In genomic region chr6:124549023-124549550, GRCm38 (mm10) we compare ENCODE assay signal across 32 mouse cellular contexts. TPM values are rescaled to one million over a fixed set of nuclear protein-coding genes. Genes with fewer than 3 reads are reported as not detected.
A peak's percentile ranks its signal among the peaks of the same experiment; 100 is the strongest.
DNase-seq lines count a peak whose midpoint lies in the region; ATAC-seq and TF ChIP-seq lines count a peak whose summit lies in the region.
"Had no signal": no experiment of that assay in that cellular context is flagged by ENCODE, and none has a peak within 500 bp of the region (broad histone marks: within the 10 kb centered on the region; RNA-seq: fewer than 3 reads in every experiment).

No protein-coding gene starts in this region.

- H3K4me2 ChIP-seq in intestine, embryonic 14.5 days (ENCODE audit: low read length): no peak overlapping the region
- no peak overlapping the region for H3K4me2 ChIP-seq in intestine, postnatal 0 days (replicated peaks; ENCODE audit: low read depth)
- H3K4me2 ChIP-seq in hindbrain, embryonic 13.5 days: no peak overlapping the region
- H3K4me2 ChIP-seq: embryonic facial prominence, embryonic 12.5 days; embryonic facial prominence, embryonic 15.5 days; forebrain, embryonic 13.5 days; heart, embryonic 11.5 days; hindbrain, embryonic 14.5 days had no signal

- H3K9ac ChIP-seq in intestine, embryonic 14.5 days (ENCODE audit: low read length): no peak overlapping the region
- no peak overlapping the region for H3K9ac ChIP-seq in intestine, postnatal 0 days (ENCODE audit: low read depth, low read length)
- H3K9ac ChIP-seq in hindbrain, embryonic 13.5 days: no peak overlapping the region
- H3K9ac ChIP-seq: embryonic facial prominence, embryonic 12.5 days; embryonic facial prominence, embryonic 15.5 days; forebrain, embryonic 13.5 days; hindbrain, embryonic 14.5 days had no signal

- H3K9me3 ChIP-seq in intestine, embryonic 14.5 days (ENCODE audit: control insufficient read depth, low read length): peaks cover 5% of the 10 kb centered on the region; the same call in 1 of the 2 replicates
- peaks cover 5% of the 10 kb centered on the region; the same call in 1 of the 2 replicates for H3K9me3 ChIP-seq in intestine, postnatal 0 days (ENCODE audit: control insufficient read depth)
- peaks cover 20% of the 10 kb centered on the region for H3K9me3 ChIP-seq in hindbrain, embryonic 13.5 days
- H3K9me3 ChIP-seq: embryonic facial prominence, embryonic 15.5 days had no signal

- WGBS in intestine, embryonic 14.5 days: 87% methylated on average over 3 of the region's 3 CpGs
- 60% methylated on average over 3 of the region's 3 CpGs for WGBS in intestine, postnatal 0 days
- WGBS in hindbrain, embryonic 13.5 days: 91% methylated on average over 3 of the region's 3 CpGs

- H3K27ac ChIP-seq in intestine, embryonic 14.5 days (ENCODE audit: low read depth): no peak overlapping the region
- H3K27ac ChIP-seq in intestine, postnatal 0 days (ENCODE audit: low read depth, low read length): no peak overlapping the region
- no peak overlapping the region for H3K27ac ChIP-seq in hindbrain, embryonic 13.5 days
- H3K27ac ChIP-seq: embryonic facial prominence, embryonic 12.5 days; embryonic facial prominence, embryonic 15.5 days; forebrain, embryonic 10.5 days; forebrain, embryonic 13.5 days; hindbrain, embryonic 10.5 days; hindbrain, embryonic 14.5 days; hindbrain, postnatal 0 days had no signal

- no peaks in the 10 kb centered on the region for H3K36me3 ChIP-seq in intestine, embryonic 14.5 days (ENCODE audit: control insufficient read depth, insufficient read depth, low read length)
- no peaks in the 10 kb centered on the region for H3K36me3 ChIP-seq in intestine, postnatal 0 days (ENCODE audit: control insufficient read depth, insufficient read depth)
- no peaks in the 10 kb centered on the region for H3K36me3 ChIP-seq in hindbrain, embryonic 13.5 days
- H3K36me3 ChIP-seq: embryonic facial prominence, embryonic 12.5 days; embryonic facial prominence, embryonic 15.5 days; forebrain, embryonic 10.5 days; G1E; hindbrain, embryonic 10.5 days had no signal

- TF ChIP-seq CTCF in intestine, postnatal 0 days (IDR thresholded peaks at IDR 0.05; ENCODE audit: low read depth): no peak

- no peak overlapping the region for H3K4me3 ChIP-seq in intestine, embryonic 14.5 days (ENCODE audit: low read depth, low read length)
- H3K4me3 ChIP-seq in intestine, postnatal 0 days (ENCODE audit: low read depth, low read length): no peak overlapping the region
- H3K4me3 ChIP-seq in hindbrain, embryonic 13.5 days: no peak overlapping the region
- H3K4me3 ChIP-seq: embryonic facial prominence, embryonic 12.5 days; embryonic facial prominence, embryonic 15.5 days; erythroblast, embryonic 14.5 days; forebrain, embryonic 10.5 days; forebrain, embryonic 13.5 days; hindbrain, embryonic 10.5 days had no signal

- 0 out of 2 replicates have a peak, but pooled peaks have one; percentile 70 for ATAC-seq in erythroblast, adult 5-6 weeks (replicated peaks; ENCODE audit: low FRiP score, poor library complexity, severe bottlenecking)
- peak; percentile 64 for ATAC-seq in intestine, embryonic 14.5 days (replicated peaks; ENCODE audit: low FRiP score, low TSS enrichment, low read depth)
- ATAC-seq in intestine, postnatal 0 days: peak; percentile 90
- ATAC-seq in megakaryocyte-erythroid progenitor cell, adult 5-6 weeks (replicated peaks; ENCODE audit: low FRiP score, low TSS enrichment, poor library complexity, severe bottlenecking): 0 out of 2 replicates have a peak, but pooled peaks have one; percentile 57
- ATAC-seq in hindbrain, embryonic 13.5 days (ENCODE audit: low FRiP score): no peak
- ATAC-seq: forebrain, embryonic 13.5 days; forebrain, embryonic 16.5 days; hindbrain, postnatal 0 days; Patski had no signal

- no peaks in the 10 kb centered on the region for H3K4me1 ChIP-seq in intestine, embryonic 14.5 days (replicated peaks; ENCODE audit: control insufficient read depth, insufficient read depth, low read length)
- no peaks in the 10 kb centered on the region for H3K4me1 ChIP-seq in intestine, postnatal 0 days (replicated peaks; ENCODE audit: control insufficient read depth, insufficient read depth, low read length)
- no peaks in the 10 kb centered on the region for H3K4me1 ChIP-seq in hindbrain, embryonic 13.5 days (replicated peaks)
- H3K4me1 ChIP-seq: embryonic facial prominence, embryonic 12.5 days; embryonic facial prominence, embryonic 15.5 days; forebrain, embryonic 10.5 days; forebrain, embryonic 13.5 days; hindbrain, embryonic 10.5 days had no signal

- no peaks in the 10 kb centered on the region for H3K27me3 ChIP-seq in intestine, embryonic 14.5 days (replicated peaks; ENCODE audit: control insufficient read depth, insufficient read depth, low read length)
- H3K27me3 ChIP-seq in intestine, postnatal 0 days (replicated peaks; ENCODE audit: control insufficient read depth, insufficient read depth, low read length): no peaks in the 10 kb centered on the region
- H3K27me3 ChIP-seq in hindbrain, embryonic 13.5 days: no peaks in the 10 kb centered on the region
- H3K27me3 ChIP-seq: CH12.LX; embryonic facial prominence, embryonic 12.5 days; embryonic facial prominence, embryonic 15.5 days; forebrain, embryonic 13.5 days had no signal

- no peak for DNase-seq in intestine, embryonic 14.5 days (ENCODE audit: low spot score)
- DNase-seq in testis, postnatal 10 days (ENCODE audit: low spot score): no peak
- DNase-seq in right cerebral cortex, postnatal 14 days: no peak
- DNase-seq: adrenal gland, postnatal 14 days; B cell, adult 2 months; cerebellum, adult 11 months; cerebellum, adult 2 months; cerebellum, adult 9-11 months; cerebellum, postnatal 25 days; gastrocnemius, postnatal 10 days; gastrocnemius, postnatal 36 days had no signal

RNA-seq across cellular contexts. Expression of gene C1s1, which starts 6.9 kb away (rescaled TPM):
- not detected in 2 replicates for total RNA-seq in erythroblast, adult 5-6 weeks (2015; ENCODE audit: low replicate concordance)
- 0.77 TPM in 1 of 2 replicates, not detected in the other for total RNA-seq in erythroblast, adult 5-6 weeks (2017; ENCODE audit: low replicate concordance)
- 1.3 and 1.6 TPM in 2 replicates for polyA plus RNA-seq in intestine, embryonic 14.5 days (2014; fragmentation: Nextera tagmentation; extraction: Ambion mirVana)
- polyA plus RNA-seq in intestine, postnatal 0 days (2015; fragmentation: Nextera tagmentation; extraction: Ambion mirVana): 9.1 and 10.4 TPM in 2 replicates
- total RNA-seq in megakaryocyte-erythroid progenitor cell, adult 5-6 weeks (2014; fragmentation: Nextera tagmentation): not detected in 2 replicates
- total RNA-seq in megakaryocyte-erythroid progenitor cell, adult 5-6 weeks (2017): not detected in 2 replicates
- 0.52 and 1.1 TPM in 2 replicates for polyA plus RNA-seq in hindbrain, embryonic 13.5 days (2015; fragmentation: Nextera tagmentation; extraction: Ambion mirVana)
- total RNA-seq: common myeloid progenitor, adult 5-6 weeks; granulocyte monocyte progenitor cell, adult 5-6 weeks had no signal
- polyA plus RNA-seq: erythroblast, embryonic 14.5 days; G1E had no signal

RNA-seq across cellular contexts. Expression of gene C1rb, which starts 21.0 kb away (rescaled TPM):
- 0.96 TPM in 1 of 2 replicates, not detected in the other for total RNA-seq in erythroblast, adult 5-6 weeks (2015; ENCODE audit: low replicate concordance)
- 0.09 TPM in 1 of 2 replicates, not detected in the other for total RNA-seq in erythroblast, adult 5-6 weeks (2017; ENCODE audit: low replicate concordance)
- not detected in 2 replicates for polyA plus RNA-seq in intestine, embryonic 14.5 days (2014; fragmentation: Nextera tagmentation; extraction: Ambion mirVana)
- polyA plus RNA-seq in intestine, postnatal 0 days (2015; fragmentation: Nextera tagmentation; extraction: Ambion mirVana): not detected in 2 replicates
- total RNA-seq in megakaryocyte-erythroid progenitor cell, adult 5-6 weeks (2014; fragmentation: Nextera tagmentation): not detected in 2 replicates
- total RNA-seq in megakaryocyte-erythroid progenitor cell, adult 5-6 weeks (2017): not detected in 2 replicates
- polyA plus RNA-seq in hindbrain, embryonic 13.5 days (2015; fragmentation: Nextera tagmentation; extraction: Ambion mirVana): not detected in 2 replicates
- total RNA-seq: CH12.LX; common myeloid progenitor, adult 5-6 weeks; granulocyte monocyte progenitor cell, adult 5-6 weeks; hindbrain, postnatal 0 days had no signal
- polyA plus RNA-seq: cerebellum, adult 2 months; embryonic facial prominence, embryonic 12.5 days; embryonic facial prominence, embryonic 15.5 days; erythroblast, embryonic 14.5 days; forebrain, embryonic 10.5 days; forebrain, embryonic 13.5 days; forebrain, embryonic 16.5 days; G1E; heart, embryonic 11.5 days; heart, embryonic 14.5 days; heart, postnatal 0 days; hindbrain, embryonic 10.5 days; hindbrain, embryonic 14.5 days; hindbrain, postnatal 0 days had no signal

RNA-seq across cellular contexts. Expression of gene C1ra, which starts 36.9 kb away (rescaled TPM):
- 0.84 TPM in 1 of 2 replicates, not detected in the other for total RNA-seq in erythroblast, adult 5-6 weeks (2015; ENCODE audit: low replicate concordance)
- total RNA-seq in erythroblast, adult 5-6 weeks (2017; ENCODE audit: low replicate concordance): 2.5 TPM in 1 of 2 replicates, not detected in the other
- 1.7 and 1.8 TPM in 2 replicates for polyA plus RNA-seq in intestine, embryonic 14.5 days (2014; fragmentation: Nextera tagmentation; extraction: Ambion mirVana)
- polyA plus RNA-seq in intestine, postnatal 0 days (2015; fragmentation: Nextera tagmentation; extraction: Ambion mirVana): 6.9 and 7.5 TPM in 2 replicates
- total RNA-seq in megakaryocyte-erythroid progenitor cell, adult 5-6 weeks (2014; fragmentation: Nextera tagmentation): 1.2 TPM in 1 of 2 replicates, not detected in the other
- total RNA-seq in megakaryocyte-erythroid progenitor cell, adult 5-6 weeks (2017): 0.23 TPM in 1 of 2 replicates, not detected in the other
- 0.10 and 0.25 TPM in 2 replicates for polyA plus RNA-seq in hindbrain, embryonic 13.5 days (2015; fragmentation: Nextera tagmentation; extraction: Ambion mirVana)
- polyA plus RNA-seq: G1E had no signal

RNA-seq across cellular contexts. Expression of gene C1rl, which starts 56.2 kb away (rescaled TPM):
- total RNA-seq in erythroblast, adult 5-6 weeks (2015; ENCODE audit: low replicate concordance): 0.38 and 2.1 TPM in 2 replicates
- total RNA-seq in erythroblast, adult 5-6 weeks (2017; ENCODE audit: low replicate concordance): 2.7 and 3.6 TPM in 2 replicates
- polyA plus RNA-seq in intestine, embryonic 14.5 days (2014; fragmentation: Nextera tagmentation; extraction: Ambion mirVana): 0.92 and 1.1 TPM in 2 replicates
- 1.9 TPM in 2 replicates for polyA plus RNA-seq in intestine, postnatal 0 days (2015; fragmentation: Nextera tagmentation; extraction: Ambion mirVana)
- total RNA-seq in megakaryocyte-erythroid progenitor cell, adult 5-6 weeks (2014; fragmentation: Nextera tagmentation): 0.42 TPM in 1 of 2 replicates, not detected in the other
- 0.09 and 0.50 TPM in 2 replicates for total RNA-seq in megakaryocyte-erythroid progenitor cell, adult 5-6 weeks (2017)
- polyA plus RNA-seq in hindbrain, embryonic 13.5 days (2015; fragmentation: Nextera tagmentation; extraction: Ambion mirVana): 0.32 TPM in 2 replicates
- polyA plus RNA-seq: erythroblast, embryonic 14.5 days had no signal
